Mouse (Mus musculus): ENCODE measurements at regions not wholly inside any gene's neighbourhood (a gene's known extent, or its start where the extent isn't known, plus 50 kb on each side); places are given as distances from the start of the nearest gene placed in this dataset.

- no peak for ATAC-seq (replicated peaks; ENCODE audit: insufficient number of reproducible peaks, insufficient read depth, low FRiP score, low read depth)
- WGBS = 71% methylated on average over 3 of the region's 3 CpGs
Measured at GRCm38 (mm10) chr9:79527331-79527730, 191.3 kb downstream of the Col12a1 start.

More at GRCm38 (mm10) chr9:79527331-79527730, 191.3 kb downstream of the Col12a1 start:
- Histone ChIP-seq H3K27ac (no peak overlapping the region), H3K4me1 (replicated peaks) (no peaks in the 10 kb centered on the region), H3K9ac (no peak overlapping the region), H3K4me2 (no peak overlapping the region), H3K36me3 (no peaks in the 10 kb centered on the region), H3K4me3 (no peak overlapping the region), H3K27me3 (no peaks in the 10 kb centered on the region), H3K9me3 (replicated peaks) (no peaks in the 10 kb centered on the region)
